Comparison of ENCODE assay signal across 26 mouse cellular contexts in the genomic region with DNA sequence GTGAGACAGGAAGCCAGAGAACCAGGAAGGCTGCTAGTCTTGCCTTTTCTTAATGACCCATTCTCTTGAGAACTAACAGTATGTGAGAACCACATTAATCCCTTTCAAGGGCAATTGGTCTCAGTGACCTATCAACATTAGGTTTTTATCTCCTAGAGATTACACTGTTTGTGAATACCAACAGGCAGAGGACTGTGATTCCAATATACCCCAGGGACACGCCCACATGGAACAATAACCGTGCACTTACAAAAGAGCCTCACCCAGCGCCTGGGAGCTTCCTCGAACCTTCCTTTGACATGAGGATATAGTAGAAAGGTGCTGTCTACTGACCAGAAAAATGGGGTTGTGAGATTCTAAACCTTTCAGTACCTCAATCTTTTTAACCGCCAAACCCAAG.
"Had no signal": no experiment of that assay in that cellular context is flagged by ENCODE, and none has a peak within 500 bp of the region (broad histone marks: within the 10 kb centered on the region; RNA-seq: fewer than 3 reads in every experiment).

No protein-coding gene starts in this region.

- DNase-seq: cerebellum, adult 9-10 months; cerebellum, adult 9-11 months; cerebellum, postnatal 10 days; cerebellum, postnatal 14 days; cerebellum, postnatal 25 days; cerebellum, postnatal 36 days; embryo, embryonic 11 days; forebrain, postnatal 0 days; gastrocnemius, adult 2 months; gastrocnemius, postnatal 10 days; gastrocnemius, postnatal 14 days; gastrocnemius, postnatal 25 days; gastrocnemius, postnatal 36 days; heart, adult 18-20 months; heart, adult 2 months had no signal

- H3K27me3 ChIP-seq: embryonic facial prominence, embryonic 12.5 days; embryonic facial prominence, embryonic 13.5 days; embryonic facial prominence, embryonic 15.5 days; forebrain, embryonic 12.5 days; forebrain, embryonic 13.5 days; forebrain, embryonic 15.5 days had no signal

- H3K4me1 ChIP-seq: embryonic facial prominence, embryonic 10.5 days; embryonic facial prominence, embryonic 12.5 days; embryonic facial prominence, embryonic 13.5 days; embryonic facial prominence, embryonic 15.5 days; forebrain, embryonic 10.5 days; forebrain, embryonic 12.5 days; forebrain, embryonic 13.5 days; forebrain, embryonic 15.5 days had no signal

- H3K9me3 ChIP-seq: embryonic facial prominence, embryonic 10.5 days; embryonic facial prominence, embryonic 12.5 days; embryonic facial prominence, embryonic 13.5 days; embryonic facial prominence, embryonic 15.5 days; forebrain, embryonic 10.5 days; forebrain, embryonic 12.5 days; forebrain, embryonic 13.5 days; forebrain, embryonic 15.5 days had no signal

- H3K27ac ChIP-seq: embryonic facial prominence, embryonic 10.5 days; embryonic facial prominence, embryonic 12.5 days; embryonic facial prominence, embryonic 13.5 days; embryonic facial prominence, embryonic 15.5 days; forebrain, embryonic 10.5 days; forebrain, embryonic 12.5 days; forebrain, embryonic 13.5 days; forebrain, embryonic 15.5 days; gastrocnemius, adult 2 months; heart, adult 2 months had no signal

- H3K4me3 ChIP-seq: embryonic facial prominence, embryonic 10.5 days; embryonic facial prominence, embryonic 12.5 days; embryonic facial prominence, embryonic 13.5 days; embryonic facial prominence, embryonic 15.5 days; erythroblast, embryonic 14.5 days; forebrain, embryonic 10.5 days; forebrain, embryonic 12.5 days; forebrain, embryonic 13.5 days; forebrain, embryonic 15.5 days; gastrocnemius, adult 2 months; heart, adult 2 months had no signal

- H3K36me3 ChIP-seq: embryonic facial prominence, embryonic 10.5 days; embryonic facial prominence, embryonic 12.5 days; embryonic facial prominence, embryonic 13.5 days; embryonic facial prominence, embryonic 15.5 days; forebrain, embryonic 10.5 days; forebrain, embryonic 12.5 days; forebrain, embryonic 15.5 days had no signal

- ATAC-seq: forebrain, embryonic 13.5 days; forebrain, embryonic 14.5 days; forebrain, embryonic 15.5 days; forebrain, embryonic 16.5 days; forebrain, postnatal 0 days had no signal
